ENCODE assay signal across 22 mouse cellular contexts in genomic region chr3:81379362-81379761, GRCm38 (mm10).
DNase-seq lines count a peak whose midpoint lies in the region; ATAC-seq and TF ChIP-seq lines count a peak whose summit lies in the region.
"Had no signal": no experiment of that assay in that cellular context is flagged by ENCODE, and none has a peak within 500 bp of the region (broad histone marks: within the 10 kb centered on the region; RNA-seq: fewer than 3 reads in every experiment).

No protein-coding gene starts in this region.

- DNase-seq in kidney, adult 2 months: no peak
- no peak for DNase-seq in kidney, postnatal 25 days
- DNase-seq in mesoderm, embryonic 11.5 days (ENCODE audit: low read depth, low spot score): peak; percentile 44
- no peak for DNase-seq in thymus, postnatal 25 days
- DNase-seq: adrenal gland, adult 2 months; adrenal gland, postnatal 10 days; adrenal gland, postnatal 25 days; cerebellum, adult 11 months; cerebellum, adult 18-20 months; cerebellum, adult 8-10 months; cerebellum, adult 9-11 months; cerebellum, postnatal 14 days; cerebellum, postnatal 36 days had no signal

- H3K9me3 ChIP-seq in kidney, embryonic 14.5 days (ENCODE audit: control insufficient read depth, low read length): no peaks in the 10 kb centered on the region
- no peaks in the 10 kb centered on the region for H3K9me3 ChIP-seq in kidney, embryonic 16.5 days (ENCODE audit: low read length)
- H3K9me3 ChIP-seq: embryonic facial prominence, embryonic 13.5 days; embryonic facial prominence, embryonic 15.5 days; forebrain, embryonic 10.5 days; forebrain, embryonic 12.5 days had no signal

- no peak for TF ChIP-seq POLR2A in kidney, adult 2 months (IDR thresholded peaks at IDR 0.05; ENCODE audit: low read depth, low read length)

- peak; percentile 91 for ATAC-seq in kidney, embryonic 14.5 days (ENCODE audit: low FRiP score, low TSS enrichment)
- peak; percentile 77; the same call in 1 of the 2 replicates for ATAC-seq in kidney, embryonic 16.5 days (ENCODE audit: low FRiP score, low TSS enrichment)
- ATAC-seq: forebrain, embryonic 14.5 days; forebrain, embryonic 16.5 days had no signal

- H3K27me3 ChIP-seq in kidney, embryonic 14.5 days (ENCODE audit: control insufficient read depth, insufficient read depth, low read length): no peaks in the 10 kb centered on the region
- H3K27me3 ChIP-seq in kidney, adult 2 months (replicated peaks; ENCODE audit: control insufficient read depth, insufficient read depth, low read length): no peaks in the 10 kb centered on the region
- H3K27me3 ChIP-seq in kidney, embryonic 16.5 days (ENCODE audit: insufficient read depth, low read length): no peaks in the 10 kb centered on the region
- H3K27me3 ChIP-seq: embryonic facial prominence, embryonic 13.5 days; embryonic facial prominence, embryonic 15.5 days; forebrain, embryonic 12.5 days had no signal

- no peak for TF ChIP-seq CTCF in kidney, adult 2 months (conservative IDR thresholded peaks at IDR 0.05; ENCODE audit: insufficient read depth, insufficient read length, low read depth, low read length)

- H3K4me1 ChIP-seq in kidney, embryonic 14.5 days (ENCODE audit: control insufficient read depth, insufficient read depth, low read length): 0 out of 2 replicates have a peak, but pooled peaks cover 12% of the 10 kb centered on the region
- H3K4me1 ChIP-seq in kidney, adult 2 months (ENCODE audit: control insufficient read depth, insufficient read depth, low read length): no peaks in the 10 kb centered on the region
- H3K4me1 ChIP-seq in kidney, embryonic 16.5 days (ENCODE audit: insufficient read depth, low read length): 0 out of 2 replicates have a peak, but pooled peaks cover 11% of the 10 kb centered on the region
- H3K4me1 ChIP-seq: embryonic facial prominence, embryonic 13.5 days; embryonic facial prominence, embryonic 15.5 days; forebrain, embryonic 10.5 days; forebrain, embryonic 12.5 days had no signal

- no peak overlapping the region for H3K27ac ChIP-seq in kidney, embryonic 14.5 days (ENCODE audit: low read depth, low read length)
- no peak overlapping the region for H3K27ac ChIP-seq in kidney, adult 2 months (ENCODE audit: insufficient read depth, low read depth, low read length)
- no peak overlapping the region for H3K27ac ChIP-seq in kidney, embryonic 16.5 days (ENCODE audit: low read length)
- H3K27ac ChIP-seq: embryonic facial prominence, embryonic 13.5 days; embryonic facial prominence, embryonic 15.5 days; forebrain, embryonic 10.5 days; forebrain, embryonic 12.5 days had no signal

- WGBS in kidney, embryonic 14.5 days: 18% methylated on average over 1 of the region's 1 CpGs
- 35% methylated on average over 1 of the region's 1 CpGs for WGBS in kidney, adult 2 months
- 26% methylated on average over 1 of the region's 1 CpGs for WGBS in kidney, embryonic 16.5 days

- H3K9ac ChIP-seq in kidney, embryonic 14.5 days (ENCODE audit: low read depth, low read length): no peak overlapping the region
- no peak overlapping the region for H3K9ac ChIP-seq in kidney, embryonic 16.5 days (replicated peaks; ENCODE audit: low read length)
- H3K9ac ChIP-seq: embryonic facial prominence, embryonic 13.5 days; embryonic facial prominence, embryonic 15.5 days; forebrain, embryonic 12.5 days had no signal

- H3K4me3 ChIP-seq in kidney, embryonic 14.5 days (ENCODE audit: low read length): no peak overlapping the region
- H3K4me3 ChIP-seq in kidney, adult 2 months (ENCODE audit: insufficient read depth, low read depth, low read length): no peak overlapping the region
- H3K4me3 ChIP-seq in kidney, embryonic 16.5 days (ENCODE audit: low read length): no peak overlapping the region
- H3K4me3 ChIP-seq: embryonic facial prominence, embryonic 13.5 days; embryonic facial prominence, embryonic 15.5 days; erythroblast, embryonic 14.5 days; forebrain, embryonic 10.5 days; forebrain, embryonic 12.5 days had no signal

- H3K36me3 ChIP-seq in kidney, embryonic 14.5 days (ENCODE audit: control insufficient read depth, insufficient read depth, low read length): no peaks in the 10 kb centered on the region
- H3K36me3 ChIP-seq in kidney, adult 2 months (ENCODE audit: control insufficient read depth, insufficient read depth, low read length): no peaks in the 10 kb centered on the region
- H3K36me3 ChIP-seq in kidney, embryonic 16.5 days (ENCODE audit: insufficient read depth, low read length): no peaks in the 10 kb centered on the region
- H3K36me3 ChIP-seq: embryonic facial prominence, embryonic 13.5 days; embryonic facial prominence, embryonic 15.5 days; forebrain, embryonic 10.5 days; forebrain, embryonic 12.5 days had no signal

- no peak overlapping the region for H3K4me2 ChIP-seq in kidney, embryonic 14.5 days (replicated peaks; ENCODE audit: low read depth, low read length)
- H3K4me2 ChIP-seq in kidney, embryonic 16.5 days (replicated peaks; ENCODE audit: low read depth, low read length): no peak overlapping the region
- H3K4me2 ChIP-seq: embryonic facial prominence, embryonic 13.5 days; embryonic facial prominence, embryonic 15.5 days; forebrain, embryonic 12.5 days had no signal
